Mouse (Mus musculus): ENCODE results near the gene Znrf2. TPM values are rescaled to one million over a fixed set of nuclear protein-coding genes. Genes with fewer than 3 reads are reported as not detected.
A peak's percentile ranks its signal among the peaks of the same experiment; 100 is the strongest.

The Znrf2 gene
- polyA plus RNA-seq, 1 experiment from 2014 or later = 5.3 TPM

GRCm38 (mm10) chr6:54795971-54796370, 20.7 kb upstream of the Znrf2 start:
- Histone ChIP-seq H3K9ac (ENCODE audit: low read length) (no peak overlapping the region), H3K9me3 (replicated peaks; ENCODE audit: control insufficient read depth, low read length) (0 out of 2 replicates have a peak, but pooled peaks cover 5% of the 10 kb centered on the region), H3K36me3 (ENCODE audit: control insufficient read depth, insufficient read depth, low read length) (no peaks in the 10 kb centered on the region), H3K27me3 (ENCODE audit: control insufficient read depth, insufficient read depth, low read length) (no peaks in the 10 kb centered on the region), H3K4me1 (ENCODE audit: control insufficient read depth, insufficient read depth, low read length) (no peaks in the 10 kb centered on the region), H3K4me3 (replicated peaks; ENCODE audit: low read length) (no peak overlapping the region), H3K4me2 (ENCODE audit: low read depth, low read length) (no peak overlapping the region), H3K27ac (ENCODE audit: low read length) (no peak overlapping the region)
- no peak for ATAC-seq (ENCODE audit: insufficient read depth, low FRiP score)
- WGBS = 59% methylated on average over 5 of the region's 5 CpGs

- whole genome bisulfite sequencing = 37% methylated on average over 8 of the region's 8 CpGs
- no peak overlapping the region for H3K9ac ChIP-seq (ENCODE audit: low read length)
- peak overlapping the region; percentile 23; the same call in 1 of the 2 replicates for H3K4me2 ChIP-seq (ENCODE audit: low read depth, low read length)
- H3K27me3 ChIP-seq (ENCODE audit: control insufficient read depth, insufficient read depth, low read length) = no peaks in the 10 kb centered on the region
- peak overlapping the region; percentile 73 for H3K27ac ChIP-seq (ENCODE audit: low read length)
- no peak for ATAC-seq (ENCODE audit: insufficient read depth, low FRiP score)
- no peaks in the 10 kb centered on the region for H3K36me3 ChIP-seq (ENCODE audit: control insufficient read depth, insufficient read depth, low read length)
- no peaks in the 10 kb centered on the region; the same call in 1 of the 2 replicates for H3K4me1 ChIP-seq (ENCODE audit: control insufficient read depth, insufficient read depth, low read length)
- 0 out of 2 replicates have a peak, but pooled peaks cover 5% of the 10 kb centered on the region for H3K9me3 ChIP-seq (replicated peaks; ENCODE audit: control insufficient read depth, low read length)
- H3K4me3 ChIP-seq (replicated peaks; ENCODE audit: low read length) = no peak overlapping the region
These were observed 14.4 kb upstream of the Znrf2 start for GRCm38 (mm10) chr6:54802348-54802747.

- Histone ChIP-seq H3K9me3 (replicated peaks; ENCODE audit: control insufficient read depth, low read length) (no peaks in the 10 kb centered on the region), H3K27me3 (ENCODE audit: control insufficient read depth, insufficient read depth, low read length) (no peaks in the 10 kb centered on the region), H3K4me2 (ENCODE audit: low read depth, low read length) (no peak overlapping the region), H3K4me1 (ENCODE audit: control insufficient read depth, insufficient read depth, low read length) (no peaks in the 10 kb centered on the region; the same call in 1 of the 2 replicates), H3K9ac (ENCODE audit: low read length) (no peak overlapping the region), H3K4me3 (replicated peaks; ENCODE audit: low read length) (no peak overlapping the region), H3K27ac (ENCODE audit: low read length) (peak overlapping the region; percentile 52; the same call in 1 of the 2 replicates), H3K36me3 (ENCODE audit: control insufficient read depth, insufficient read depth, low read length) (no peaks in the 10 kb centered on the region)
- WGBS = 31% methylated on average over 18 of the region's 18 CpGs
- no peak for ATAC-seq (ENCODE audit: insufficient read depth, low FRiP score)
These were observed 12.5 kb upstream of the Znrf2 start for GRCm38 (mm10) chr6:54804066-54804864.

GRCm38 (mm10) chr6:54805779-54806178, 10.9 kb upstream of the Znrf2 start:
- H3K4me2 ChIP-seq (ENCODE audit: low read depth, low read length) = no peak overlapping the region
- 88% methylated on average over 5 of the region's 5 CpGs for WGBS

DNA sequence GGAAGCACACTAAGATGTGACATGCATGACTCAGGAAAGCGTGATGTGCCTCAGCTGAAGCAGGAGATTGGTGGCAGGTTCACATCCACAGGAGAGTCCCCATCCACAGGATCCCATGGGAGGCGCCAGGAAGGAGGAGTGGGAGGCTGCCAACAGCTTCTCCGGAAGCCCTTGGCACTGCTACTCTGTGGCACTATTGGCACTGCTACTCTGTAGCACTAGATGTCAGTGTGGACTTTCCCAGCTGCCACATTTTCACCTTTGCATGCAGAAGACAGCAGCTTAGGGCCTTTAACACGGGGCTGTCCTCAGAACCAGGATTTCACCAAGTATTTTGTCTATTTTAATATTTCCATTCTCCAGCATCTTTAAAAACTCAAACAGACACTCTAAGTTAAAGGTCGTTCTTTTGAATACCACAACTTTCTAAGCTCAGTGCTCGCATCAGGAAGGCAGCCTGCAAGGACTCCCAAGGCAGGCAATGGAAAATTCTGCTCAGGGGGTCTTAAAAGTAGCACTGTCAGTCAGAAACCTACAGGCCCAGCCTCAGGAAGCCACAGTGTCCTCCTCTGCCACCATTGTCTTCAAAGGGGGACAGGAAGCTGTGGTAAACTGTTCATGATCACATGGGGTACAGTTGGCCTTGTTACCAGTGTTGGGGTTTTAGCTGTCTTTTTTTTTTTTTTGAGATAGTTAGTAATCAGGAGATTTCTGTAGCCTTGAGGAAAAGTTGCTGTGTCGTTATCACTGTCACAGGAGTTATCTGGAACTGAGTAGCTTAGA, 7.0 kb upstream of the Znrf2 start:
- Histone ChIP-seq H3K4me2 (ENCODE audit: low read depth, low read length) (no peak overlapping the region), H3K9ac (ENCODE audit: low read length) (no peak overlapping the region), H3K27me3 (ENCODE audit: control insufficient read depth, insufficient read depth, low read length) (no peaks in the 10 kb centered on the region), H3K9me3 (replicated peaks; ENCODE audit: control insufficient read depth, low read length) (no peaks in the 10 kb centered on the region), H3K27ac (ENCODE audit: low read length) (no peak overlapping the region), H3K4me3 (replicated peaks; ENCODE audit: low read length) (no peak overlapping the region), H3K4me1 (ENCODE audit: control insufficient read depth, insufficient read depth, low read length) (peaks cover 20% of the 10 kb centered on the region), H3K36me3 (ENCODE audit: control insufficient read depth, insufficient read depth, low read length) (no peaks in the 10 kb centered on the region)
- WGBS = 63% methylated on average over 7 of the region's 7 CpGs
- ATAC-seq (ENCODE audit: insufficient read depth, low FRiP score) = no peak

More at GRCm38 (mm10) chr6:54805779-54806178, 10.9 kb upstream of the Znrf2 start:
- Histone ChIP-seq H3K9me3 (replicated peaks; ENCODE audit: control insufficient read depth, low read length) (no peaks in the 10 kb centered on the region), H3K4me3 (replicated peaks; ENCODE audit: low read length) (no peak overlapping the region), H3K9ac (ENCODE audit: low read length) (no peak overlapping the region), H3K27me3 (ENCODE audit: control insufficient read depth, insufficient read depth, low read length) (no peaks in the 10 kb centered on the region), H3K27ac (ENCODE audit: low read length) (no peak overlapping the region), H3K36me3 (ENCODE audit: control insufficient read depth, insufficient read depth, low read length) (no peaks in the 10 kb centered on the region), H3K4me1 (ENCODE audit: control insufficient read depth, insufficient read depth, low read length) (no peaks in the 10 kb centered on the region; the same call in 1 of the 2 replicates)
- ATAC-seq (ENCODE audit: insufficient read depth, low FRiP score) = no peak

DNA sequence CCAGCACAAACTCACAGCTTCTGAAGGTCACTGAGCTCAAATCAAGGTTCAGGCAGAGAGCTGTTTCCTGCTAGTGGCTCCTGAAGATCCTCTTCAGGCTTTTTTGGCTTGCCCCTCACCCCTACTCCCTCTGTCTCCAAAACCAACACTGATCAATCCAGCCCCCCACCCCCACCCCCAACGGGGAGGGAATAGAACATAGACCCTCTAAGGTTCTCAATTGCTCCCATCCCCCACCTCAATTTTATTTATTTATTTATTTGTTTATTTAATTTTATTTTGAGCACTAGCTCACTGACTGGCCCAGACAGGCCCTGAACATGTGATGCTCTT, 6.4 kb upstream of the Znrf2 start:
- 52% methylated on average over 1 of the region's 1 CpGs for WGBS
- Histone ChIP-seq H3K4me2 (ENCODE audit: low read depth, low read length) (no peak overlapping the region), H3K4me1 (ENCODE audit: control insufficient read depth, insufficient read depth, low read length) (peaks cover 20% of the 10 kb centered on the region), H3K36me3 (ENCODE audit: control insufficient read depth, insufficient read depth, low read length) (no peaks in the 10 kb centered on the region), H3K9me3 (replicated peaks; ENCODE audit: control insufficient read depth, low read length) (no peaks in the 10 kb centered on the region), H3K27me3 (ENCODE audit: control insufficient read depth, insufficient read depth, low read length) (no peaks in the 10 kb centered on the region), H3K4me3 (replicated peaks; ENCODE audit: low read length) (no peak overlapping the region), H3K27ac (ENCODE audit: low read length) (no peak overlapping the region), H3K9ac (ENCODE audit: low read length) (no peak overlapping the region)
- ATAC-seq (ENCODE audit: insufficient read depth, low FRiP score) = no peak

GRCm38 (mm10) chr6:54811546-54812250, 5.0 kb upstream of the Znrf2 start:
- H3K4me1 ChIP-seq (ENCODE audit: control insufficient read depth, insufficient read depth, low read length) = peaks cover 22% of the 10 kb centered on the region
- H3K36me3 ChIP-seq (ENCODE audit: control insufficient read depth, insufficient read depth, low read length) = no peaks in the 10 kb centered on the region
- H3K9ac ChIP-seq (ENCODE audit: low read length) = no peak overlapping the region
- peak overlapping the region; percentile 17 for H3K4me2 ChIP-seq (ENCODE audit: low read depth, low read length)
- H3K27me3 ChIP-seq (ENCODE audit: control insufficient read depth, insufficient read depth, low read length) = no peaks in the 10 kb centered on the region
- no peak for ATAC-seq (ENCODE audit: insufficient read depth, low FRiP score)
- 50% methylated on average over 11 of the region's 11 CpGs for WGBS
- H3K4me3 ChIP-seq (replicated peaks; ENCODE audit: low read length) = no peak overlapping the region
- H3K9me3 ChIP-seq (replicated peaks; ENCODE audit: control insufficient read depth, low read length) = no peaks in the 10 kb centered on the region
- peak overlapping the region; percentile 72 for H3K27ac ChIP-seq (ENCODE audit: low read length)

DNA sequence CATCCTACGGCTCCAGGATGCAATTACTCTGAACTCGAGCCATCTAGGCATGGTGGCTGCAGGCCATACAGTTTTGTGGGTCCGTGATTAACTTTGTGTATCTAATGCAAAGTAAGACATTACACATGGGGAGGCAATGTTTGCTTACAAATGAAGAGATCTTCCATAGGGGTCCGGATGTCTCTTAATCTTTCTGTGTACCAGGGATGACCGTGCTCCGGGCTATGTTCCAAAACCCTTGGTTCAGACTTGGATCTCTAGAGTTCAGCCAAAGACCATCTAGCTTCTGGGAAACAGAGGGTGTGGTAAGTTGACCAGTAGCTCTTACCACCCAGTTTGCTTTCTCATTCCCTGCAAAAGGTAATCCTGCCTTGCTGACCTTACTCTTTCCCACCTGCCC, 4.4 kb upstream of the Znrf2 start:
- 52% methylated on average over 6 of the region's 6 CpGs for WGBS
- H3K27ac ChIP-seq (ENCODE audit: low read length) = peak overlapping the region; percentile 72

More for the DNA sequence above, 4.4 kb upstream of the Znrf2 start:
- Histone ChIP-seq H3K4me1 (ENCODE audit: control insufficient read depth, insufficient read depth, low read length) (peaks cover 22% of the 10 kb centered on the region), H3K27me3 (ENCODE audit: control insufficient read depth, insufficient read depth, low read length) (no peaks in the 10 kb centered on the region), H3K4me2 (ENCODE audit: low read depth, low read length) (peak overlapping the region; percentile 4; the same call in 1 of the 2 replicates), H3K9me3 (replicated peaks; ENCODE audit: control insufficient read depth, low read length) (no peaks in the 10 kb centered on the region), H3K4me3 (replicated peaks; ENCODE audit: low read length) (no peak overlapping the region), H3K36me3 (ENCODE audit: control insufficient read depth, insufficient read depth, low read length) (no peaks in the 10 kb centered on the region), H3K9ac (ENCODE audit: low read length) (no peak overlapping the region)
- ATAC-seq (ENCODE audit: insufficient read depth, low FRiP score) = no peak

Measured in stomach, embryonic 16.5 days (tissue).